Mouse (Mus musculus) C2C12 (cell line): ENCODE data around the gene Vars2.

Experiments used
- CEBPB ChIP-seq: IDR thresholded peaks from one replicate; pipeline ENCODE4 v1.6.1; 2011; ENCODE audit warnings: low read depth, mild to moderate bottlenecking, control low read depth, moderate library complexity
- CTCF ChIP-seq: IDR thresholded peaks from one replicate; pipeline ENCODE4 v1.5.1; 2011; ENCODE audit not compliant: control insufficient read depth, insufficient read depth, insufficient read length
- FOSL1 ChIP-seq: IDR thresholded peaks from one replicate; pipeline ENCODE4 v1.8.0; 2011; ENCODE audit warnings: mild to moderate bottlenecking, low read length; ENCODE audit not compliant: poor library complexity, insufficient read depth, severe bottlenecking
- MAX ChIP-seq: IDR thresholded peaks from one replicate; pipeline ENCODE4 v1.6.1; 2011; ENCODE audit warnings: mild to moderate bottlenecking, control low read depth
- MYOD1 ChIP-seq: IDR thresholded peaks from one replicate; pipeline ENCODE4 v1.6.1; 2011; ENCODE audit warnings: low read depth; ENCODE audit not compliant: control insufficient read depth, insufficient read length
- MYOG ChIP-seq: IDR thresholded peaks from one replicate; pipeline ENCODE4 v1.6.1; 2011; ENCODE audit not compliant: control insufficient read depth, insufficient read length; ENCODE audit errors: extremely low read depth
- USF1 ChIP-seq: IDR thresholded peaks from one replicate; pipeline ENCODE4 v1.6.1; 2011; ENCODE audit warnings: low read depth, mild to moderate bottlenecking, control low read depth, moderate library complexity

GRCm38 (mm10) chr17:35699919-35700318 is 32.5 kb upstream of the Vars2 start:
- TF ChIP-seq CTCF (no peak), MYOG (no peak), USF1 (no peak), MAX (peak; percentile 91), CEBPB (no peak), MYOD1 (peak; percentile 70), FOSL1 (no peak)
